Mouse (Mus musculus) right cerebral cortex, postnatal 4 days (tissue): ENCODE data around the gene Fap.

Experiments used
- DNase-seq: peaks from one replicate; pipeline ENCODE4 v3.0.0-alpha.2; 2022

Gene Fap

DNA sequence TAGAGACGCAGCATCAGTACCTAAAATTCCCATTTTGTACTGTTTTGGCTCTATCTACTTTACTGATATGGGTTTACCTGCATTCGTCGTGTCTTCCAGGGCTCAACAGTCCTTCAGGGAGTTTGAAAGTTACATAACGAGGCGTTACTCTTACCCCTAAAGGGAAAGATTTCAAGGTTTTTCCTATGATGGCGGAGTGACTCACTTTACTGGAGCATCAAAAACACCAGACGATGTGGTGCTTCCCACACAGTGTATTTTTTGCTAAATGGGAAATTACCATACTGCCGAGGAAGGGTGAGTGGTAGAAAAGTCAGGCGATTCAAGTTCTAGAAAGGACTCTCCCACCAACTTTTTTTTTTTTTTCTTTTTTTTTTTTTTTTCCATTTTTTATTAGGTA is 47.5 kb downstream of the Fap start:
- no peak for DNase-seq

- DNase-seq = no peak
Measured at GRCm38 (mm10) chr2:62517790-62518189, 56.1 kb downstream of the Fap start.

GRCm38 (mm10) chr2:62514477-62514876 is 59.4 kb downstream of the Fap start:
- DNase-seq = no peak

- DNase-seq = peak; percentile 67
Measured at GRCm38 (mm10) chr2:62513477-62513876, 60.4 kb downstream of the Fap start.

DNA sequence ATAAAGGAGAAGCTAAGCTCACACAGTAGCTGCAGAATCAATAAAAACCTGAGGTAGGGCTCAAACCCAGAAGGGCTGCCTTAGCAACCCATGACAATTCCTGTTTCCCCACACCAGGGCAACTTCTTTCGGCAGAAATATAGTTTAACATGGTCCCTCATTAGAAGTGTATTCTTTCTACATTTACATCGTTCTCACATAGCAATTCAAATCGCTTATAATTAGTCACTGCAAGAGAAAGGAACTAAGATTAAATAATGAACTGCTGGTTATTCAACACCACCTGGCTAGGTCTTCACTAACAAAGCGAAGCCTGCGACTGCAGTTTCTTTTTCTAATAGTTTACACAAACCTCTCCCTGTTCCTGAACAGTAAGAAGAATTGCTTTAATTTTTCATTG is 66.7 kb downstream of the Fap start:
- DNase-seq = no peak

GRCm38 (mm10) chr2:62506441-62506840 is 67.4 kb downstream of the Fap start:
- no peak for DNase-seq

GRCm38 (mm10) chr2:62504269-62504796 is 69.5 kb downstream of the Fap start:
- no peak for DNase-seq

GRCm38 (mm10) chr2:62503326-62503725 is 70.5 kb downstream of the Fap start:
- no peak for DNase-seq

GRCm38 (mm10) chr2:62502516-62502915 is 71.4 kb downstream of the Fap start:
- no peak for DNase-seq

- DNase-seq = no peak
Measured at GRCm38 (mm10) chr2:62498821-62499220, 75.1 kb downstream of the Fap start.

GRCm38 (mm10) chr2:62498086-62498485 is 75.8 kb downstream of the Fap start:
- DNase-seq = no peak

- DNase-seq = no peak
Measured at GRCm38 (mm10) chr2:62497333-62498002, 76.4 kb downstream of the Fap start.

- DNase-seq = no peak
Measured at GRCm38 (mm10) chr2:62495407-62495806, 78.5 kb downstream of the Fap start.

DNA sequence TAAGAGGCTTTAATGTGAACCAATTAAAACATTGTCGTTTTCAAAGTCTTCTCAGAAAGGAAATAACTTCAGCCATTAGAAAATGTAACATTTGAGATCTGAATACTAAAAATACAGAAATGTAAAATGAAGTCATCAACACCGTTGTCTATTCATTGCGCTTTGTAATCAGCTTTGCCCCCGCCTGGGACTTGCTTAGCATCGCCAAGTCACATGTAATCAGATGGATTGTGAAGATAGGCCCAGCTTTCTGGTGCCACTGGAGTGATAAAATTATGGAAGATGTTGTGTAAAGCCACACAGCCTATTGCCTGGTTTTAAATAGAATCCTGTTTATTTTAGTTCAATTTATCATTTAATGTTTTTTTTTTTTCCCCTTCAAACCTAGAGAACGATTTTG is 84.0 kb downstream of the Fap start:
- DNase-seq = no peak

DNA sequence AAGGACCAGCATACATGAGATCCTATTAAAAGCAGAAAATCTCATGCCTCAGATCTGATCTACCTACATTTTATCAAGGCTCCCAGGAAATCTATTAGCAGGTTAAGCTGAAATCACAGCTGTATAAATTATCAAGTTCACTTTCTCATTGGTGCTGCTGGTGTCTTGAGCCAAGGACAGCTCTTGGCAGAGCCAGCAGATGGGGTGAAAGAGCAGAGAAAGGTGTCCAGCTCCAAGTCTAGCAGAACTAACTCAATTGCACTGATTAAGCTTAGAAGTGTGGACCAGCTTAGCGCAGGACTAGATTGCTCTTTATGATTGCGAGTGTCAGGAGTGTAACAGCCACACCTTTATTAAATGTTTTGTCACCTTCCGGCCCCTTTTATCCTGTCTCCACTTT is 89.0 kb downstream of the Fap start:
- no peak for DNase-seq

DNA sequence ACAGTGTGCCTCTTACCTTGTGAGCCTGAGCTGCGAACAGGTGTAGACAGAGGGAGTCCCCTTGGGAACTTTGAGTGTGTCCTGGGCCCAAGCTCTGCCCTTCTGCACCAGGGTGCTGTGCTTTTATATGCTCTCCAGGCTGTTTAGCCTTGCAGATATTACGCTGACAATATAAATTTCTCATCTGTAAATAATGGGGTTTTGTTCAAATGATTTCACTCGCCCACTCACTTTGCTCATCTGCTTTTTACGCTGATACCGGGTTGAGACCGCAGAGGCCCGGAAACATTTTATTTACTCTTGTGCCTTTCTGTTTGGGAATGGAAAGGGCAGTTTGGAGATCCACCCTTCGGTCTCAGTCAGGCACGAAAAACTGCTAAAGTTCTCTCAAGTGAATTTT is 90.3 kb downstream of the Fap start, which contains the start of gene Gcg:
Gene Gcg (minus strand): TSS at position 101 of the 400 bp plus-strand sequence.
- no peak for DNase-seq

- no peak for DNase-seq
Measured at GRCm38 (mm10) chr2:62480285-62481198, 93.3 kb downstream of the Fap start.

GRCm38 (mm10) chr2:62469551-62469950 is 104.3 kb downstream of the Fap start:
- DNase-seq = no peak

- DNase-seq = no peak
Measured at GRCm38 (mm10) chr2:62463287-62463686, 110.6 kb downstream of the Fap start.

DNA sequence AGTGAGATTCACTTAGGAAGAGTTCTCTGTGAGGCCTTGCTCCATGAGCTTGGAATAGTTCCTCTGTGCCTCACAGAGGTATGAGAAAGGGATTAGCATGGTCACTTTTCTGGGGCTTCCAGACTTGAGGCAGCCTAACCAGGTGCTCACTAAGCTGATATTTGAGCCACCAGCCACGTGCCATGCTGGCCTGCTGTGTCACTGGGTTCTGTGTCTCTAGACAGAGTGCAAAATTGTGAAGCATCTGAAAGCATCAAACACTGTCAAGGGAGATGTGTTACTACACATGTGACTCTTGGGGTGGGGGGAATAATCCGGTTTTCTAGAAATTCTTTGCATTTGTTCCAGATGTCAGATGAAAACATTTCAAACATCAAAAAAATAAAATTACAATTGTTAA is 111.7 kb downstream of the Fap start:
- no peak for DNase-seq

GRCm38 (mm10) chr2:62460815-62461450 is 112.9 kb downstream of the Fap start:
- DNase-seq = no peak

DNA sequence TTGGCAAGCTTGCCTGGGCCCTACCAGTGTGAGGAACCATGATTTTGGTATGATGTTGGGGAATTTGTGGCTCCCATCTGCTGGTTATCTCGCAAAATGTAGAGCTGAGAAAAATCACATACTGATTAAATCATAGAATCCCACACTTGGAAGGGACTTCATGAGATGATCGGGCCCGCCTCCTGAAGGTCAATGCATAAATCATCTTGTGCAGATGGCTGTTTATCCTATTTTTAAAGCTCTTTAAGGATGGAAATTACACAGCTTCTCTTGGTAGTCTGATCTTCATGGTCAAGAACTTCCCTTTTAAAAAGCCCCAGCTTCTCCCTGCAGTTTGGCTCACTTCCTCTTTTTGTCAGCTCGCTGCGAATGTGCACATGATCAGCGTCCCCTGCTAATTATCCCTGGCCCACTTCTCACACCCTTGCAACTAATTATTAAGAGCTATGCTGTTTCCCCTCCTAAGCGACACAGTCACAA is 113.6 kb downstream of the Fap start:
- DNase-seq = no peak
